20 mouse cellular contexts compared by ENCODE assay signal in genomic region chr16:42517321-42517720, GRCm38 (mm10).
DNase-seq lines count a peak whose midpoint lies in the region; ATAC-seq lines count a peak whose summit lies in the region.
"Had no signal": no experiment of that assay in that cellular context is flagged by ENCODE, and none has a peak within 500 bp of the region (broad histone marks: within the 10 kb centered on the region; RNA-seq: fewer than 3 reads in every experiment).

No protein-coding gene starts in this region.

- 0 out of 2 replicates have a peak, but pooled peaks have one; percentile 57 for ATAC-seq in heart, embryonic 12.5 days (ENCODE audit: insufficient number of reproducible peaks, low FRiP score)
- ATAC-seq in cerebellum, adult (ENCODE audit: insufficient number of reproducible peaks, low FRiP score, low TSS enrichment), result no peak
- ATAC-seq: forebrain, postnatal 0 days; inflammation-experienced regulatory T-cells, adult 6 months; midbrain, embryonic 16.5 days had no signal

- no peaks in the 10 kb centered on the region for H3K4me1 ChIP-seq in heart, embryonic 10.5 days
- H3K4me1 ChIP-seq in heart, embryonic 12.5 days (replicated peaks), result peaks cover 6% of the 10 kb centered on the region; the same call in 1 of the 2 replicates
- H3K4me1 ChIP-seq: embryonic facial prominence, embryonic 12.5 days; forebrain, embryonic 10.5 days; hindbrain, embryonic 13.5 days; liver, embryonic 15.5 days had no signal

- no peaks in the 10 kb centered on the region for H3K36me3 ChIP-seq in heart, embryonic 10.5 days
- no peaks in the 10 kb centered on the region for H3K36me3 ChIP-seq in heart, embryonic 12.5 days
- H3K36me3 ChIP-seq: embryonic facial prominence, embryonic 12.5 days; forebrain, embryonic 10.5 days; hindbrain, embryonic 13.5 days; liver, embryonic 15.5 days had no signal

- H3K9me3 ChIP-seq in heart, embryonic 10.5 days, result no peaks in the 10 kb centered on the region
- no peaks in the 10 kb centered on the region for H3K9me3 ChIP-seq in heart, embryonic 12.5 days (replicated peaks)
- H3K9me3 ChIP-seq: embryonic facial prominence, embryonic 12.5 days; forebrain, embryonic 10.5 days; hindbrain, embryonic 13.5 days; liver, embryonic 15.5 days had no signal

- no peak overlapping the region for H3K4me2 ChIP-seq in heart, embryonic 12.5 days
- H3K4me2 ChIP-seq: embryonic facial prominence, embryonic 12.5 days; hindbrain, embryonic 13.5 days; liver, embryonic 15.5 days had no signal

- 44% methylated on average over 4 of the region's 4 CpGs for WGBS in heart, embryonic 10.5 days
- 34% methylated on average over 4 of the region's 4 CpGs for WGBS in heart, embryonic 12.5 days

- no peak overlapping the region for H3K9ac ChIP-seq in heart, embryonic 12.5 days
- H3K9ac ChIP-seq: embryonic facial prominence, embryonic 12.5 days; forebrain, postnatal 0 days; hindbrain, embryonic 13.5 days; liver, embryonic 15.5 days had no signal

- peak; percentile 64 for DNase-seq in heart, adult 11 months
- DNase-seq in heart, embryonic 10.5 days (ENCODE audit: low spot score), result no peak
- DNase-seq in lung, postnatal 36 days, result peak; percentile 7
- no peak for DNase-seq in lung, postnatal 25 days (ENCODE audit: low spot score)
- DNase-seq in layer of hippocampus, adult 9-11 months, result no peak
- DNase-seq: adrenal gland, adult 2 months; cerebellum, adult 9-10 months; forebrain, postnatal 0 days; layer of hippocampus, postnatal 36 days; retina, postnatal 1 day; right cerebral cortex, postnatal 4 days had no signal

- H3K4me3 ChIP-seq in heart, embryonic 10.5 days, result no peak overlapping the region
- H3K4me3 ChIP-seq in heart, embryonic 12.5 days, result no peak overlapping the region
- H3K4me3 ChIP-seq: embryonic facial prominence, embryonic 12.5 days; forebrain, embryonic 10.5 days; hindbrain, embryonic 13.5 days; liver, embryonic 15.5 days had no signal

- no peak overlapping the region for H3K27ac ChIP-seq in heart, embryonic 10.5 days
- H3K27ac ChIP-seq in heart, embryonic 12.5 days (ENCODE audit: poor library complexity, severe bottlenecking), result no peak overlapping the region
- H3K27ac ChIP-seq: embryonic facial prominence, embryonic 12.5 days; forebrain, embryonic 10.5 days; hindbrain, embryonic 13.5 days; liver, embryonic 15.5 days; stomach, postnatal 0 days had no signal

- no peaks in the 10 kb centered on the region for H3K27me3 ChIP-seq in heart, embryonic 10.5 days (ENCODE audit: insufficient read depth, poor library complexity, severe bottlenecking)
- H3K27me3 ChIP-seq in heart, embryonic 12.5 days (replicated peaks), result no peaks in the 10 kb centered on the region
- H3K27me3 ChIP-seq: embryonic facial prominence, embryonic 12.5 days; hindbrain, embryonic 13.5 days; liver, embryonic 15.5 days had no signal

Comparison
In these comparisons a context has a peak if more than half of its experiments do, and no peak if none do; other contexts are left out.
1. DNase-seq: peak in heart, adult 11 months (single experiment) and lung, postnatal 36 days (single experiment); none in heart, embryonic 10.5 days (single experiment), lung, postnatal 25 days (single experiment) and layer of hippocampus, adult 9-11 months (single experiment).